Mouse (Mus musculus) heart, adult 2 months (tissue): Measurements from ENCODE around the gene Fblim1.
A peak's percentile ranks its signal among the peaks of the same experiment; 100 is the strongest.

Experiments used
- CTCF ChIP-seq: fragments of 200-600 bp; IDR thresholded peaks from 2 replicates; pipeline ENCODE4 v1.8.1; 2022; ENCODE audit warnings: antibody characterized with exemption, mild to moderate bottlenecking, moderate library complexity
- EP300 ChIP-seq: fragments of 200-500 bp; IDR thresholded peaks from 2 replicates; pipeline ENCODE4 v1.6.1; 2011; ENCODE audit warnings: low read depth, low read length, control low read depth; ENCODE audit not compliant: insufficient read depth
- POLR2A ChIP-seq: fragments of 200-500 bp; IDR thresholded peaks from 2 replicates; pipeline ENCODE4 v1.6.1; 2011; ENCODE audit warnings: mild to moderate bottlenecking, low read depth, low read length, control low read depth; ENCODE audit not compliant: insufficient read depth

GRCm38 (mm10) chr4:141636693-141637092 lies 30.8 kb upstream of the Fblim1 start:
- TF ChIP-seq POLR2A = no peak
- TF ChIP-seq CTCF = no peak
- TF ChIP-seq EP300 = peak; percentile 57; the same call in 1 of the 2 replicates
